Mouse (Mus musculus): ENCODE measurements around the gene Rit1.

GRCm38 (mm10) chr3:88716399-88717197, at the start of gene Rit1:
- TF ChIP-seq CTCF (IDR thresholded peaks at IDR 0.05) (no peak), EP300 (IDR thresholded peaks at IDR 0.05) (no peak)
